Mouse (Mus musculus) ES-Bruce4 (cell line): ENCODE measurements around the gene Fez1.

ENCODE experiments used
- CTCF ChIP-seq: IDR thresholded peaks from one replicate; pipeline ENCODE4 v1.8.1; 2011; ENCODE audit warnings: low read depth, low read length
- EP300 ChIP-seq: IDR thresholded peaks from 2 replicates; pipeline ENCODE4 v1.6.1; 2011; ENCODE audit warnings: low read depth, low read length; ENCODE audit not compliant: insufficient read depth
- POLR2A ChIP-seq: IDR thresholded peaks from one replicate; pipeline ENCODE4 v1.8.1; 2011; ENCODE audit warnings: low read length; ENCODE audit not compliant: insufficient read depth

GRCm38 (mm10) chr9:36881615-36882014, 60.0 kb downstream of the Fez1 start:
- TF ChIP-seq EP300 (no peak), POLR2A (no peak), CTCF (no peak)
